Comparison of ENCODE assay signal across 10 mouse cellular contexts in the genomic region with DNA sequence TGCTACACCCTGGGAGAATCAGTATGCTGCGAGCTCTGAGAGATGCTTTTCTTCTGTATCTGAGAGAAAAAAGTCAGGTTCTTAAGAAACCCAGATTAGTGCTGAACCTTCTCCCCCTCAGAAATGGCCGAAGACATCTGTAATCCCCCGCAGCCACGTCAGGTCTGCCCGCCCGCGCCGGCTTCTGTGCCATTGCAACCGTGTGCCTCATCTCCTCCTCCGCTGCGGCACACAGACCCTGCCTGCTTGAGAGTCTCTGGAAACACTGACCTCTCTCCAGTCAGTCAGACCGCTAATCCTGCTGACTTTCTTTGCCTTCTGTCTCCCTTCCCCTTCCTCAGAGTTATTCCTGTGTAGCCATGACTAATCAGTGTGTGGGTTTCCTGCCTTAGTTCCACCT. TPM values are rescaled to one million over a fixed set of nuclear protein-coding genes. Genes with fewer than 3 reads are reported as not detected.
DNase-seq lines count a peak whose midpoint lies in the region; ATAC-seq and TF ChIP-seq lines count a peak whose summit lies in the region.
"Had no signal": no experiment of that assay in that cellular context is flagged by ENCODE, and none has a peak within 500 bp of the region (broad histone marks: within the 10 kb centered on the region; RNA-seq: fewer than 3 reads in every experiment).

No protein-coding gene starts in this region.

- no peak for DNase-seq in hindbrain, embryonic 11.5 days (ENCODE audit: low spot score)
- DNase-seq in ZHBTc4 (ENCODE audit: low read depth, low spot score), result peak; percentile 38
- peak; percentile 59 for DNase-seq in brain, embryonic 14.5 days (ENCODE audit: low read depth)
- no peak for DNase-seq in limb, embryonic 14.5 days (ENCODE audit: low spot score)
- no peak for DNase-seq in cerebellum, adult 2 months
- no peak for DNase-seq in lung, postnatal 0 days (ENCODE audit: low spot score)
- DNase-seq: adrenal gland, adult 2 months; cerebellum, adult 8-10 months; lung, postnatal 14 days had no signal

- TF ChIP-seq POLR2A in brain, embryonic 14.5 days (IDR thresholded peaks at IDR 0.05; ENCODE audit: borderline replicate concordance, extremely low read depth, insufficient read depth, insufficient read length, poor library complexity, severe bottlenecking), result no peak
- no peak for TF ChIP-seq POLR2A in limb, embryonic 14.5 days (IDR thresholded peaks at IDR 0.05; ENCODE audit: borderline replicate concordance, extremely low read depth, insufficient read depth, insufficient read length)
- no peak for TF ChIP-seq POLR2A in cerebellum, adult 2 months (IDR thresholded peaks at IDR 0.05; ENCODE audit: borderline replicate concordance, insufficient read depth, low read length)

- TF ChIP-seq CTCF in brain, embryonic 14.5 days (IDR thresholded peaks at IDR 0.05; ENCODE audit: borderline replicate concordance, extremely low read depth, insufficient read depth, insufficient read length), result no peak
- no peak for TF ChIP-seq CTCF in cerebellum, adult 2 months (IDR thresholded peaks at IDR 0.05; ENCODE audit: borderline replicate concordance, insufficient read depth, low read depth, low read length)
- TF ChIP-seq CTCF in lung, postnatal 0 days (IDR thresholded peaks at IDR 0.05), result no peak

- H3K27ac ChIP-seq in hindbrain, embryonic 13.5 days, result no peak overlapping the region; the same call in 1 of the 2 replicates
- H3K27ac ChIP-seq in hindbrain, embryonic 11.5 days (ENCODE audit: low read depth, low read length), result no peak overlapping the region
- 0 out of 2 replicates have a peak overlapping the region, but pooled peaks have one; percentile 8 for H3K27ac ChIP-seq in limb, embryonic 14.5 days (replicated peaks; ENCODE audit: low read depth, low read length)
- H3K27ac ChIP-seq in cerebellum, adult 2 months (ENCODE audit: insufficient read depth, low read length), result no peak overlapping the region
- H3K27ac ChIP-seq in lung, postnatal 0 days (ENCODE audit: low read length), result no peak overlapping the region

- no peaks in the 10 kb centered on the region for H3K9me3 ChIP-seq in hindbrain, embryonic 13.5 days
- H3K9me3 ChIP-seq in hindbrain, embryonic 11.5 days (ENCODE audit: control insufficient read depth, low read length), result no peaks in the 10 kb centered on the region
- H3K9me3 ChIP-seq in limb, embryonic 14.5 days (ENCODE audit: control insufficient read depth, low read length), result no peaks in the 10 kb centered on the region
- H3K9me3 ChIP-seq in lung, postnatal 0 days (ENCODE audit: low read length), result no peaks in the 10 kb centered on the region

- H3K9ac ChIP-seq in hindbrain, embryonic 13.5 days, result 0 out of 2 replicates have a peak overlapping the region, but pooled peaks have one; percentile 43
- H3K9ac ChIP-seq in hindbrain, embryonic 11.5 days (ENCODE audit: low read depth, low read length), result no peak overlapping the region
- no peak overlapping the region for H3K9ac ChIP-seq in limb, embryonic 14.5 days (ENCODE audit: low read depth, low read length, severe bottlenecking)
- no peak overlapping the region for H3K9ac ChIP-seq in lung, postnatal 0 days (replicated peaks; ENCODE audit: low read depth)

- WGBS in hindbrain, embryonic 13.5 days, result 62% methylated on average over 12 of the region's 12 CpGs
- 66% methylated on average over 12 of the region's 12 CpGs for WGBS in hindbrain, embryonic 11.5 days
- WGBS in limb, embryonic 14.5 days, result 73% methylated on average over 12 of the region's 12 CpGs
- WGBS in cerebellum, adult 2 months, result 85% methylated on average over 12 of the region's 12 CpGs
- 78% methylated on average over 12 of the region's 12 CpGs for WGBS in lung, postnatal 0 days

- no peak overlapping the region for H3K4me2 ChIP-seq in hindbrain, embryonic 13.5 days
- H3K4me2 ChIP-seq in hindbrain, embryonic 11.5 days (replicated peaks; ENCODE audit: low read depth, low read length), result no peak overlapping the region
- no peak overlapping the region for H3K4me2 ChIP-seq in limb, embryonic 14.5 days (replicated peaks; ENCODE audit: low read depth, low read length, severe bottlenecking)
- no peak overlapping the region for H3K4me2 ChIP-seq in lung, postnatal 0 days (replicated peaks; ENCODE audit: low read depth, low read length)

- no peak overlapping the region for H3K4me3 ChIP-seq in hindbrain, embryonic 13.5 days
- no peak overlapping the region for H3K4me3 ChIP-seq in hindbrain, embryonic 11.5 days (ENCODE audit: low read depth, low read length)
- H3K4me3 ChIP-seq in limb, embryonic 14.5 days (replicated peaks; ENCODE audit: low read length), result no peak overlapping the region
- H3K4me3 ChIP-seq in cerebellum, adult 2 months (replicated peaks; ENCODE audit: insufficient read depth, low read depth, low read length), result no peak overlapping the region
- H3K4me3 ChIP-seq in lung, postnatal 0 days (ENCODE audit: low read depth, low read length), result no peak overlapping the region

- peaks cover 31% of the 10 kb centered on the region for H3K4me1 ChIP-seq in hindbrain, embryonic 13.5 days (replicated peaks)
- no peaks in the 10 kb centered on the region for H3K4me1 ChIP-seq in hindbrain, embryonic 11.5 days (replicated peaks; ENCODE audit: control insufficient read depth, insufficient read depth, low read length)
- H3K4me1 ChIP-seq in limb, embryonic 14.5 days (ENCODE audit: control insufficient read depth, insufficient read depth, low read length), result peaks cover 5% of the 10 kb centered on the region
- H3K4me1 ChIP-seq in cerebellum, adult 2 months (ENCODE audit: control insufficient read depth, insufficient read depth, low read length), result peaks cover 26% of the 10 kb centered on the region
- H3K4me1 ChIP-seq in lung, postnatal 0 days (ENCODE audit: insufficient read depth, low read depth, low read length), result peaks cover 4% of the 10 kb centered on the region; the same call in 1 of the 2 replicates

- no peak for ATAC-seq in hindbrain, embryonic 13.5 days (ENCODE audit: low FRiP score)
- no peak for ATAC-seq in hindbrain, embryonic 11.5 days (ENCODE audit: low FRiP score)
- ATAC-seq in limb, embryonic 14.5 days (ENCODE audit: low FRiP score, low read depth), result no peak
- no peak for ATAC-seq in lung, postnatal 0 days

- TF ChIP-seq EP300 in lung, postnatal 0 days (IDR thresholded peaks at IDR 0.05), result no peak

- no peaks in the 10 kb centered on the region for H3K27me3 ChIP-seq in hindbrain, embryonic 13.5 days
- H3K27me3 ChIP-seq in hindbrain, embryonic 11.5 days (ENCODE audit: control insufficient read depth, insufficient read depth, low read length), result no peaks in the 10 kb centered on the region
- no peaks in the 10 kb centered on the region for H3K27me3 ChIP-seq in limb, embryonic 14.5 days (ENCODE audit: control insufficient read depth, insufficient read depth, low read length)
- H3K27me3 ChIP-seq in cerebellum, adult 2 months (ENCODE audit: control insufficient read depth, insufficient read depth, low read length), result no peaks in the 10 kb centered on the region
- H3K27me3 ChIP-seq in lung, postnatal 0 days (replicated peaks; ENCODE audit: insufficient read depth, low read length), result no peaks in the 10 kb centered on the region

- no peaks in the 10 kb centered on the region; the same call in 1 of the 2 replicates for H3K36me3 ChIP-seq in hindbrain, embryonic 13.5 days
- H3K36me3 ChIP-seq in hindbrain, embryonic 11.5 days (ENCODE audit: control insufficient read depth, insufficient read depth, low read length), result peaks cover 2% of the 10 kb centered on the region; the same call in 1 of the 2 replicates
- H3K36me3 ChIP-seq in limb, embryonic 14.5 days (ENCODE audit: control insufficient read depth, insufficient read depth, low read length), result no peaks in the 10 kb centered on the region
- no peaks in the 10 kb centered on the region for H3K36me3 ChIP-seq in lung, postnatal 0 days (ENCODE audit: insufficient read depth, low read length)

RNA-seq across cellular contexts. Expression of a gene that starts 50.9 kb away (rescaled TPM):
- 35.7 and 41.1 TPM in 2 replicates for polyA plus RNA-seq in hindbrain, embryonic 13.5 days (2015; fragmentation: Nextera tagmentation; extraction: Ambion mirVana)
- 55.6 and 59.2 TPM in 2 replicates for polyA plus RNA-seq in hindbrain, embryonic 11.5 days (2014; fragmentation: Nextera tagmentation; extraction: Ambion mirVana)
- polyA plus RNA-seq in brain, embryonic 14.5 days (2012; rRNA removed), result 25.2 and 28.0 TPM in 2 replicates
- 32.9 and 36.6 TPM in 2 replicates for polyA plus RNA-seq in limb, embryonic 14.5 days (2012; rRNA removed)
- polyA plus RNA-seq in limb, embryonic 14.5 days (2014; fragmentation: Nextera tagmentation; extraction: Ambion mirVana), result 54.1 and 55.7 TPM in 2 replicates
- polyA plus RNA-seq in cerebellum, adult 2 months (2012; rRNA removed), result 36.8 and 38.5 TPM in 2 replicates
- polyA plus RNA-seq in lung, postnatal 0 days (2015; fragmentation: Nextera tagmentation; extraction: Ambion mirVana), result 19.2 and 20.4 TPM in 2 replicates

RNA-seq across cellular contexts. Expression of a gene that starts 51.0 kb away (rescaled TPM):
- polyA plus RNA-seq in hindbrain, embryonic 13.5 days (2015; fragmentation: Nextera tagmentation; extraction: Ambion mirVana), result 52.0 and 53.5 TPM in 2 replicates
- 51.9 and 56.8 TPM in 2 replicates for polyA plus RNA-seq in hindbrain, embryonic 11.5 days (2014; fragmentation: Nextera tagmentation; extraction: Ambion mirVana)
- polyA plus RNA-seq in brain, embryonic 14.5 days (2012; rRNA removed), result 26.8 and 28.6 TPM in 2 replicates
- 21.4 and 24.0 TPM in 2 replicates for polyA plus RNA-seq in limb, embryonic 14.5 days (2012; rRNA removed)
- polyA plus RNA-seq in limb, embryonic 14.5 days (2014; fragmentation: Nextera tagmentation; extraction: Ambion mirVana), result 41.3 and 46.6 TPM in 2 replicates
- 37.6 and 38.5 TPM in 2 replicates for polyA plus RNA-seq in cerebellum, adult 2 months (2012; rRNA removed)
- 22.9 and 25.3 TPM in 2 replicates for polyA plus RNA-seq in lung, postnatal 0 days (2015; fragmentation: Nextera tagmentation; extraction: Ambion mirVana)

Comparison
In these comparisons a context has a peak if more than half of its experiments do, and no peak if none do; other contexts are left out.
1. DNase-seq: peak in ZHBTc4 (single experiment) and brain, embryonic 14.5 days (single experiment); none in hindbrain, embryonic 11.5 days (single experiment), limb, embryonic 14.5 days (single experiment), cerebellum, adult 2 months (0 of 2) and lung, postnatal 0 days (single experiment).